Mouse (Mus musculus) erythroblast, adult 5-6 weeks (primary cell): ENCODE data around the gene Olfr139. TPM values are rescaled to one million over a fixed set of nuclear protein-coding genes. Genes with fewer than 3 reads are reported as not detected.

ENCODE experiments used
- ATAC-seq: replicated peaks from 2 replicates; pipeline ENCODE4 v1.8.0; 2016; ENCODE audit warnings: moderate number of reproducible peaks, mild to moderate bottlenecking, moderate TSS enrichment, inconsistent platforms; ENCODE audit not compliant: poor library complexity, low FRiP score, severe bottlenecking
- total RNA-seq, 2 experiments: library from RNA; stranded (forward) in 1 of 2; stranded (reverse) in 1 of 2; fragments of 150-400 nt in 1 of 2; fragments of 200-764, 138-1000 nt in 1 of 2; gene quantifications; 2 replicates each; pipeline versions ENCODE4 v1.2.3 to v1.2.4; 2015 to 2017; ENCODE audit warnings: low replicate concordance in 2 of 2

The Olfr139 gene
- not detected in 2 replicates for total RNA-seq (2015; ENCODE audit: low replicate concordance)
- not detected in 2 replicates for total RNA-seq (2017; ENCODE audit: low replicate concordance)

GRCm38 (mm10) chr11:74056451-74056850, at the start of gene Olfr139, which contains the start of gene Olfr399:
Olfr139 (minus strand) TSS chr11:74056551.
Olfr399 (minus strand) TSS chr11:74056615.
- no peak for ATAC-seq

GRCm38 (mm10) chr11:74105066-74105465, 48.7 kb upstream of the Olfr139 start:
- ATAC-seq: no peak

GRCm38 (mm10) chr11:74101507-74101906, 45.2 kb upstream of the Olfr139 start:
- no peak for ATAC-seq

DNA sequence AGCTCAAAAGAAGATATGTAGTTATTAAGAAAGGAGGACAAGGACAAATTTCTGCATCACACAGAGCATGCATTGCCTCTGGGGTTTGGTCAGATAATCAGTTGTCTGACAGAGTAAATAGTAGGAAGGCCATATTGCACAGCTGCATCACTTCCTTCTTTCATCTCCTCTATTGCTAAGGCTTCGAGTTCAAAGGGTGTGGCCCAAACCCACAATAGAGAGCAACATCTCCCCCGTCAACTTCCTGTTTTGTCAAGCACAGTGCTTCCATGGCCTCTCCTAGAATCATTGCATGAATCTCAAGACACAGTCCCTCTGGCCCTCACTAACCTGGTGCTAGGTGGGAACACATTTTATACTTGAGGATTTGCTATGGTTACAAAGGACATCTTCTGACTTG, 44.4 kb upstream of the Olfr139 start:
- no peak for ATAC-seq

DNA sequence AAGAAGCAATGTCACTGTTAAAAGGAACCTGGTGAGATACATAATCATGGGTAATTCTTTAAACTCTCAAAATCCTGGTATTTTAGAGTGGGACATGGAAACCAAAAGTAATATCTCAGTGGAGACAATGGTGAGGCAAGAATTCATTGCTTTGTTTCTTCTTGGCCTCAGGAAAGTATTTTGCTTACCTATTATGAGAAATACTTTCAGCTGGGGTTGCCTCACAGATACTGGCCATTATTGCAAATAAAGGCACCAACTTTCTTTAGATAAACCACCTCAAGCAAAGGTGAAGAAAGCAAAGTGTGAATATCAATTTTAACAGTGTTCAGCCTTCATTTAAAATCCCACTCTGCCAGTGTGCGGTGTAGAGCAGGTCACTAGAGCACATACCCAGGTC, 13.3 kb upstream of the Olfr139 start, which contains the start of gene Zfp616:
Zfp616 (plus strand) TSS at position 301 of the 400 bp plus-strand sequence.
- ATAC-seq: no peak

- ATAC-seq: no peak
Observed at GRCm38 (mm10) chr11:74051347-74051746, 5.0 kb downstream of the Olfr139 start.

Other genes starting within 250 kb of the Olfr139 start
- gene Olfr392, start 239.5 kb downstream of the Olfr139 start, total RNA-seq (2015; ENCODE audit: low replicate concordance): not detected in 2 replicates
- gene Olfr392, start 239.5 kb downstream of the Olfr139 start, total RNA-seq (2017; ENCODE audit: low replicate concordance): 0.51 TPM in 1 of 2 replicates, not detected in the other
- gene Olfr393, start 205.1 kb downstream of the Olfr139 start, total RNA-seq (2015; ENCODE audit: low replicate concordance): not detected in 2 replicates
- not detected in 2 replicates for gene Olfr393, start 205.1 kb downstream of the Olfr139 start, total RNA-seq (2017; ENCODE audit: low replicate concordance)
- gene Olfr394, start 165.8 kb downstream of the Olfr139 start, total RNA-seq (2015; ENCODE audit: low replicate concordance): not detected in 2 replicates
- gene Olfr394, start 165.8 kb downstream of the Olfr139 start, total RNA-seq (2017; ENCODE audit: low replicate concordance): under 0.01 TPM in 1 of 2 replicates, not detected in the other
- gene Olfr395, start 147.3 kb downstream of the Olfr139 start, total RNA-seq (2015; ENCODE audit: low replicate concordance): not detected in 2 replicates
- gene Olfr395, start 147.3 kb downstream of the Olfr139 start, total RNA-seq (2017; ENCODE audit: low replicate concordance): not detected in 2 replicates
- gene Olfr23, start 119.9 kb downstream of the Olfr139 start, total RNA-seq (2015; ENCODE audit: low replicate concordance): not detected in 2 replicates
- gene Olfr23, start 119.9 kb downstream of the Olfr139 start, total RNA-seq (2017; ENCODE audit: low replicate concordance): not detected in 2 replicates
- not detected in 2 replicates for gene Olfr397, start 95.7 kb downstream of the Olfr139 start, total RNA-seq (2015; ENCODE audit: low replicate concordance)
- 0.28 TPM in 1 of 2 replicates, not detected in the other for gene Olfr397, start 95.7 kb downstream of the Olfr139 start, total RNA-seq (2017; ENCODE audit: low replicate concordance)
- gene Olfr398, start 66.1 kb downstream of the Olfr139 start, total RNA-seq (2015; ENCODE audit: low replicate concordance): not detected in 2 replicates
- not detected in 2 replicates for gene Olfr398, start 66.1 kb downstream of the Olfr139 start, total RNA-seq (2017; ENCODE audit: low replicate concordance)
- gene Olfr399, start 64 bp upstream of the Olfr139 start, total RNA-seq (2015; ENCODE audit: low replicate concordance): not detected in 2 replicates
- not detected in 2 replicates for gene Olfr399, start 64 bp upstream of the Olfr139 start, total RNA-seq (2017; ENCODE audit: low replicate concordance)
- not detected in 2 replicates for gene Zfp616, start 13.4 kb upstream of the Olfr139 start, total RNA-seq (2015; ENCODE audit: low replicate concordance)
- not detected in 2 replicates for gene Zfp616, start 13.4 kb upstream of the Olfr139 start, total RNA-seq (2017; ENCODE audit: low replicate concordance)
- not detected in 2 replicates for gene Olfr401, start 57.2 kb upstream of the Olfr139 start, total RNA-seq (2015; ENCODE audit: low replicate concordance)
- not detected in 2 replicates for gene Olfr401, start 57.2 kb upstream of the Olfr139 start, total RNA-seq (2017; ENCODE audit: low replicate concordance)
- not detected in 2 replicates for gene Olfr402, start 97.0 kb upstream of the Olfr139 start, total RNA-seq (2015; ENCODE audit: low replicate concordance)
- gene Olfr402, start 97.0 kb upstream of the Olfr139 start, total RNA-seq (2017; ENCODE audit: low replicate concordance): not detected in 2 replicates
- gene Olfr403, start 129.7 kb upstream of the Olfr139 start, total RNA-seq (2015; ENCODE audit: low replicate concordance): not detected in 2 replicates
- not detected in 2 replicates for gene Olfr403, start 129.7 kb upstream of the Olfr139 start, total RNA-seq (2017; ENCODE audit: low replicate concordance)
- not detected in 2 replicates for gene Olfr43, start 154.8 kb upstream of the Olfr139 start, total RNA-seq (2015; ENCODE audit: low replicate concordance)
- not detected in 2 replicates for gene Olfr43, start 154.8 kb upstream of the Olfr139 start, total RNA-seq (2017; ENCODE audit: low replicate concordance)
- gene Olfr406, start 203.3 kb upstream of the Olfr139 start, total RNA-seq (2015; ENCODE audit: low replicate concordance): not detected in 2 replicates
- not detected in 2 replicates for gene Olfr406, start 203.3 kb upstream of the Olfr139 start, total RNA-seq (2017; ENCODE audit: low replicate concordance)
- not detected in 2 replicates for gene Olfr59, start 227.2 kb upstream of the Olfr139 start, total RNA-seq (2015; ENCODE audit: low replicate concordance)
- gene Olfr59, start 227.2 kb upstream of the Olfr139 start, total RNA-seq (2017; ENCODE audit: low replicate concordance): not detected in 2 replicates